8 mouse cellular contexts compared by ENCODE assay signal in the genomic region with DNA sequence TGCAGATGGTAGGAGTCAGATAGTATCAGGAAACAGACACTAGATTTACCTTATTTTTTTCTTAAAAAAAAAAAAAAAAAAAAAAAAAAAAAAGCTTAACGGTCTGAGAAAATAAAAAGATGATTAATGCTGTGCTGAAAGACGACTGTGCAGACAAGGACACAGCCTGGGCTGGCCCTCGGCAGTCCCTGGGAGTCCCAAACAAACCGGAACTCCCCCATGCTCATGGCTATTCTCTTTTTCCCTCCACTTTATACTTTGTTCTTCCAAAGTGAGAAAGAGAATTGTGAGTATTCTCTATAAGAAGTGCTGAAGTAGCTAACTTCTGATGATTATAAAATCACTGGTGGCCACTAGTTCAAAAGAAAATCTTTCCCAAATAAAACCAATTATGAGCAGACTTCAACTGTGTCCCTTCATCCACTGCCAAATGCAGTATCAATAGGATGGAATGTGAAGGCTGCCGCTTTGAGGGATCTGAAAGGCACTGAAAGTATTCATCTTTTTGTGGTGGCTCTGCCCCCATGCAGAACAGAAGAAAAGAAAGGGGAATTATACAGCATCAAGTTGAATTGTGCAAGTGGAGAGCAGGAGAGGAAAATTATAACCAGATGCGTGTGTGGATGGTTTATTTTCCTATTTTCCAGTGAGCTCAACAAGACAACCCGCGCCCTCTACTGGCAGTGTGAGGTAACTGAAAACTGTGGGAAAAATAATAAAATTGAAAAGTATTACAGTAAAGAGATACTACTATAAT. TPM values are rescaled to one million over a fixed set of nuclear protein-coding genes. Genes with fewer than 3 reads are reported as not detected.
DNase-seq lines count a peak whose midpoint lies in the region; ATAC-seq lines count a peak whose summit lies in the region.

No protein-coding gene starts in this region.

- intact Hi-C loops in heart, postnatal 25 days (cut with DNase I): loop anchor here (1.0 kb wide), 1 partner anchor 202 kb away; no protein-coding TSS in a partner anchor

- H3K36me3 ChIP-seq in embryonic facial prominence, embryonic 15.5 days: no peaks in the 10 kb centered on the region
- no peaks in the 10 kb centered on the region for H3K36me3 ChIP-seq in hindbrain, embryonic 10.5 days
- H3K36me3 ChIP-seq in megakaryocyte, embryonic 14.5 days (replicated peaks; ENCODE audit: low read length): no peaks in the 10 kb centered on the region

- H3K4me3 ChIP-seq in embryonic facial prominence, embryonic 15.5 days (replicated peaks): no peak overlapping the region
- peak overlapping the region; percentile 25; the same call in 1 of the 2 replicates for H3K4me3 ChIP-seq in hindbrain, embryonic 10.5 days
- peak overlapping the region; percentile 69 for H3K4me3 ChIP-seq in megakaryocyte, embryonic 14.5 days (replicated peaks)

- no peaks in the 10 kb centered on the region for H3K27me3 ChIP-seq in embryonic facial prominence, embryonic 15.5 days
- H3K27me3 ChIP-seq in hindbrain, embryonic 10.5 days (ENCODE audit: insufficient read depth, poor library complexity, severe bottlenecking): no peaks in the 10 kb centered on the region
- H3K27me3 ChIP-seq in megakaryocyte, embryonic 14.5 days (replicated peaks): peaks cover 4% of the 10 kb centered on the region

- peak overlapping the region; percentile 36; the same call in 1 of the 2 replicates for H3K4me2 ChIP-seq in embryonic facial prominence, embryonic 15.5 days (replicated peaks)

- H3K4me1 ChIP-seq in embryonic facial prominence, embryonic 15.5 days: 0 out of 2 replicates have a peak, but pooled peaks cover 7% of the 10 kb centered on the region
- peaks cover 57% of the 10 kb centered on the region for H3K4me1 ChIP-seq in hindbrain, embryonic 10.5 days (replicated peaks)
- peaks cover 12% of the 10 kb centered on the region for H3K4me1 ChIP-seq in megakaryocyte, embryonic 14.5 days

- 0 out of 2 replicates have a peak overlapping the region, but pooled peaks have one; percentile 31 for H3K27ac ChIP-seq in embryonic facial prominence, embryonic 15.5 days (replicated peaks)
- peak overlapping the region; percentile 77 for H3K27ac ChIP-seq in hindbrain, embryonic 10.5 days

- H3K9me3 ChIP-seq in embryonic facial prominence, embryonic 15.5 days (replicated peaks): no peaks in the 10 kb centered on the region
- no peaks in the 10 kb centered on the region for H3K9me3 ChIP-seq in hindbrain, embryonic 10.5 days
- no peaks in the 10 kb centered on the region for H3K9me3 ChIP-seq in megakaryocyte, embryonic 14.5 days

- no peak overlapping the region for H3K9ac ChIP-seq in embryonic facial prominence, embryonic 15.5 days

- WGBS in embryonic facial prominence, embryonic 15.5 days: 10% methylated on average over 8 of the region's 8 CpGs
- 7% methylated on average over 8 of the region's 8 CpGs for WGBS in hindbrain, embryonic 10.5 days

- ATAC-seq in embryonic facial prominence, embryonic 15.5 days (ENCODE audit: insufficient number of reproducible peaks, low FRiP score, low TSS enrichment, low read depth): peak; percentile 81

- peak; percentile 52 for DNase-seq in heart, adult 11 months
- no peak for DNase-seq in heart, postnatal 25 days (ENCODE audit: low spot score)
- DNase-seq in adrenal gland, postnatal 25 days: peak; percentile 51
- DNase-seq in hindbrain, embryonic 10.5 days (ENCODE audit: low spot score): peak; percentile 49
- DNase-seq in layer of hippocampus, postnatal 36 days: peak; percentile 31 to 34
- DNase-seq in spleen, adult 12 weeks (ENCODE audit: low spot score): peak; percentile 36

RNA-seq across cellular contexts. Expression of a gene that starts 8.5 kb away (rescaled TPM):
- under 1 TPM; 0.13 to 0.17 TPM for total RNA-seq in heart, postnatal 25 days (2021)
- total RNA-seq in adrenal gland, postnatal 25 days (2021): 6.1 and 6.5 TPM in 2 replicates
- polyA plus RNA-seq in embryonic facial prominence, embryonic 15.5 days (2015; fragmentation: Nextera tagmentation; extraction: Ambion mirVana): 1.2 and 2.0 TPM in 2 replicates
- polyA plus RNA-seq in hindbrain, embryonic 10.5 days (2016; fragmentation: Nextera tagmentation; extraction: Ambion mirVana): 45.3 and 45.6 TPM in 2 replicates
- 1 to 10 TPM; 2.9 to 3.2 TPM for total RNA-seq in layer of hippocampus, postnatal 36 days (2021)
- polyA plus RNA-seq in megakaryocyte, embryonic 14.5 days (2012; ENCODE audit: insufficient read depth, low replicate concordance): not detected in 2 replicates

RNA-seq across cellular contexts. Expression of a gene that starts 16.0 kb away (rescaled TPM):
- total RNA-seq in heart, postnatal 25 days (2021): 10 to 100 TPM; 17.4 to 17.9 TPM
- 22.9 and 29.9 TPM in 2 replicates for total RNA-seq in adrenal gland, postnatal 25 days (2021)
- polyA plus RNA-seq in embryonic facial prominence, embryonic 15.5 days (2015; fragmentation: Nextera tagmentation; extraction: Ambion mirVana): 25.2 and 25.8 TPM in 2 replicates
- 23.1 and 25.9 TPM in 2 replicates for polyA plus RNA-seq in hindbrain, embryonic 10.5 days (2016; fragmentation: Nextera tagmentation; extraction: Ambion mirVana)
- total RNA-seq in layer of hippocampus, postnatal 36 days (2021): 10 to 100 TPM; 10.2 to 14.6 TPM
- 0.49 TPM in 1 of 2 replicates, not detected in the other for polyA plus RNA-seq in megakaryocyte, embryonic 14.5 days (2012; ENCODE audit: insufficient read depth, low replicate concordance)
